Mouse (Mus musculus) hindbrain, embryonic 14.5 days (tissue): ENCODE data around the gene H2-T22. TPM values are rescaled to one million over a fixed set of nuclear protein-coding genes. Genes with fewer than 3 reads are reported as not detected.
"Not testable (repeated sequence)": the region's sequence is repeated elsewhere in the genome, so short reads cannot be mapped to it uniquely, and the experiment has no call there.

Experiments
- ATAC-seq: fragments of 200-750 bp; cut with Nextera tagmentation; 2 replicates; pipeline ENCODE4 v1.8.0; 2017; ENCODE audit warnings: moderate number of reproducible peaks, mild to moderate bottlenecking, moderate TSS enrichment, moderate library complexity; ENCODE audit not compliant: low FRiP score
- DNase-seq: peaks from one replicate; pipeline ENCODE4 v3.0.0-alpha.2; 2015; ENCODE audit warnings: low spot score
- H3K27ac ChIP-seq: fragments of 300-500 bp; sonication (generic); 2 replicates; pipeline ENCODE4 v1.5.1; 2014; ENCODE audit warnings: mild to moderate bottlenecking, moderate library complexity
- H3K27me3 ChIP-seq: fragments of 300-500 bp; sonication (generic); 2 replicates; pipeline ENCODE4 v1.6.1; 2014; ENCODE audit warnings: mild to moderate bottlenecking, low read length, mixed read lengths; ENCODE audit not compliant: control insufficient read depth, insufficient read depth
- H3K36me3 ChIP-seq: fragments of 300-500 bp; sonication (generic); replicated peaks from 2 replicates; pipeline ENCODE4 v1.6.1; 2014; ENCODE audit not compliant: control insufficient read depth, insufficient read depth
- H3K4me1 ChIP-seq: fragments of 300-500 bp; sonication (generic); replicated peaks from 2 replicates; pipeline ENCODE4 v1.6.1; 2014; ENCODE audit warnings: antibody characterized with exemption, low read length, mixed read lengths; ENCODE audit not compliant: control insufficient read depth, insufficient read depth
- H3K4me2 ChIP-seq: fragments of 300-500 bp; sonication (generic); replicated peaks from 2 replicates; pipeline ENCODE4 v1.6.1; 2014; ENCODE audit warnings: mild to moderate bottlenecking, moderate library complexity
- H3K4me3 ChIP-seq: fragments of 300-500 bp; sonication (generic); replicated peaks from 2 replicates; pipeline ENCODE4 v1.5.1; 2014; ENCODE audit warnings: mild to moderate bottlenecking, low read length
- H3K9ac ChIP-seq: fragments of 300-500 bp; sonication (generic); 2 replicates; pipeline ENCODE4 v1.6.1; 2014
- H3K9me3 ChIP-seq: fragments of 300-500 bp; sonication (generic); 2 replicates; pipeline ENCODE4 v1.6.1; 2016; ENCODE audit warnings: low read length; ENCODE audit not compliant: control insufficient read depth
- WGBS: fragments of 180-500 bp; shearing (Covaris S2); extraction: QIAGEN DNeasy Blood & Tissue Kit; methylation state at CpG from one replicate; pipeline ENCODE4 v1.1.7; 2014; 5-methylcytosine and 5-hydroxymethylcytosine counted together
- polyA plus RNA-seq: library from polyadenylated mRNA; unstranded; fragments of >200 nt; fragmentation: Nextera tagmentation; extraction: Ambion mirVana; gene quantifications from 2 replicates; pipeline ENCODE4 v1.2.1, GENCODE M21; 2014

H2-T22 gene
- polyA plus RNA-seq: 7.2 and 8.0 TPM in 2 replicates

GRCm38 (mm10) chr17:36042610-36043169 is at the start of gene H2-T22, which contains the start of gene Gm6034:
Gene H2-T22, minus strand, starts transcription at chr17:36042747.
Gene Gm6034, plus strand, starts transcription at chr17:36042961.
- 2% methylated on average over 12 of the region's 12 CpGs for WGBS

GRCm38 (mm10) chr17:36091933-36092332 is 49.4 kb upstream of the H2-T22 start:
- DNase-seq: not testable (repeated sequence)

More at GRCm38 (mm10) chr17:36042610-36043169, at the start of gene H2-T22, which contains the start of gene Gm6034:
- not testable (repeated sequence) for H3K27ac ChIP-seq, H3K27me3 ChIP-seq, H3K36me3 ChIP-seq, H3K4me1 ChIP-seq, H3K9me3 ChIP-seq
- ATAC-seq (peak; percentile 95), DNase-seq (peak; percentile 85)
- Histone ChIP-seq H3K4me3 (peak within 1 kb of the TSS; percentile 32), H3K4me2 (peak within 1 kb of the TSS; percentile 67), H3K9ac (peak within 1 kb of the TSS; percentile 54)

GRCm38 (mm10) chr17:36085976-36086375 is 43.4 kb upstream of the H2-T22 start:
- not testable (repeated sequence) for H3K9ac ChIP-seq, H3K4me2 ChIP-seq, H3K36me3 ChIP-seq, H3K9me3 ChIP-seq, H3K4me3 ChIP-seq, H3K27ac ChIP-seq, DNase-seq, H3K4me1 ChIP-seq, ATAC-seq
- H3K27me3 ChIP-seq: peaks cover 25% of the 10 kb centered on the region
- 81% methylated on average over 1 of the region's 1 CpGs for WGBS

More at GRCm38 (mm10) chr17:36091933-36092332, 49.4 kb upstream of the H2-T22 start:
- not testable (repeated sequence) for ATAC-seq, H3K4me1 ChIP-seq, H3K9ac ChIP-seq, H3K27ac ChIP-seq, H3K9me3 ChIP-seq, H3K4me2 ChIP-seq, H3K36me3 ChIP-seq, H3K4me3 ChIP-seq, H3K27me3 ChIP-seq
- no CpG with 5 or more reads among the region's 2 CpGs for WGBS

GRCm38 (mm10) chr17:36083870-36084451 is 41.4 kb upstream of the H2-T22 start:
- H3K27ac ChIP-seq: no peak overlapping the region
- ATAC-seq: peak; percentile 40; the same call in 1 of the 2 replicates
- WGBS: under 1% methylated on average over 42 of the region's 42 CpGs
- H3K4me2 ChIP-seq: peak overlapping the region; percentile 97
- H3K9ac ChIP-seq: peak overlapping the region; percentile 60
- peaks cover 25% of the 10 kb centered on the region for H3K27me3 ChIP-seq
- H3K36me3 ChIP-seq: no peaks in the 10 kb centered on the region
- peak overlapping the region; percentile 49 for H3K4me3 ChIP-seq
- no peak for DNase-seq
- H3K4me1 ChIP-seq: 0 out of 2 replicates have a peak, but pooled peaks cover 10% of the 10 kb centered on the region
- H3K9me3 ChIP-seq: no peaks in the 10 kb centered on the region

GRCm38 (mm10) chr17:36083266-36083869 is 40.8 kb upstream of the H2-T22 start:
- DNase-seq: peak; percentile 37
- H3K27ac ChIP-seq: no peak overlapping the region
- H3K9ac ChIP-seq: peak overlapping the region; percentile 60
- no peaks in the 10 kb centered on the region for H3K9me3 ChIP-seq
- H3K4me3 ChIP-seq: peak overlapping the region; percentile 49
- peak overlapping the region; percentile 97 for H3K4me2 ChIP-seq
- 0 out of 2 replicates have a peak, but pooled peaks cover 10% of the 10 kb centered on the region for H3K4me1 ChIP-seq
- under 1% methylated on average over 45 of the region's 46 CpGs for WGBS
- peaks cover 25% of the 10 kb centered on the region for H3K27me3 ChIP-seq
- peak; percentile 64 for ATAC-seq
- no peaks in the 10 kb centered on the region for H3K36me3 ChIP-seq

GRCm38 (mm10) chr17:36082519-36083232 is 40.1 kb upstream of the H2-T22 start:
- not testable (repeated sequence) for H3K27ac ChIP-seq
- Histone ChIP-seq H3K4me3 (peak overlapping the region; percentile 49), H3K4me2 (peak overlapping the region; percentile 97)

GRCm38 (mm10) chr17:36081901-36082300 is 39.4 kb upstream of the H2-T22 start:
- not testable (repeated sequence) for H3K9ac ChIP-seq, H3K4me3 ChIP-seq, H3K27ac ChIP-seq, ATAC-seq, DNase-seq, H3K4me2 ChIP-seq, H3K36me3 ChIP-seq, H3K4me1 ChIP-seq, H3K9me3 ChIP-seq
- peaks cover 25% of the 10 kb centered on the region for H3K27me3 ChIP-seq

More at GRCm38 (mm10) chr17:36082519-36083232, 40.1 kb upstream of the H2-T22 start:
- not testable (repeated sequence) for DNase-seq, H3K9me3 ChIP-seq, ATAC-seq, H3K36me3 ChIP-seq, H3K4me1 ChIP-seq
- WGBS: 50% methylated on average over 3 of the region's 6 CpGs
- peaks cover 25% of the 10 kb centered on the region for H3K27me3 ChIP-seq
- peak overlapping the region; percentile 60; the same call in 1 of the 2 replicates for H3K9ac ChIP-seq

GRCm38 (mm10) chr17:36060829-36061228 is 18.3 kb upstream of the H2-T22 start:
- peak; percentile 79 for DNase-seq

GRCm38 (mm10) chr17:36058362-36058761 is 15.8 kb upstream of the H2-T22 start, which contains the start of gene Gm11127:
Gene Gm11127, minus strand, starts transcription at chr17:36058371.
- not testable (repeated sequence) for H3K4me1 ChIP-seq, H3K4me2 ChIP-seq, H3K9ac ChIP-seq, H3K9me3 ChIP-seq, H3K27me3 ChIP-seq, DNase-seq, ATAC-seq, H3K27ac ChIP-seq, H3K36me3 ChIP-seq, H3K4me3 ChIP-seq
- 57% methylated on average over 1 of the region's 1 CpGs for WGBS

More at GRCm38 (mm10) chr17:36060829-36061228, 18.3 kb upstream of the H2-T22 start:
- 24% methylated on average over 2 of the region's 2 CpGs for WGBS
- H3K27ac ChIP-seq: no peak overlapping the region
- no peak for ATAC-seq
- H3K9ac ChIP-seq: no peak overlapping the region
- H3K4me3 ChIP-seq: no peak overlapping the region
- H3K27me3 ChIP-seq: no peaks in the 10 kb centered on the region
- H3K4me2 ChIP-seq: no peak overlapping the region
- H3K36me3 ChIP-seq: no peaks in the 10 kb centered on the region
- H3K9me3 ChIP-seq: no peaks in the 10 kb centered on the region
- no peaks in the 10 kb centered on the region for H3K4me1 ChIP-seq
